Mouse (Mus musculus) brain, embryonic 14.5 days (tissue): ENCODE measurements at regions not wholly inside any gene's neighbourhood (a gene's known extent, or its start where the extent isn't known, plus 50 kb on each side); places are given as distances from the start of the nearest gene placed in this dataset.

Experiments
- CTCF ChIP-seq: fragments of 200-500 bp; IDR thresholded peaks from 2 replicates; pipeline ENCODE4 v1.5.1; 2012; ENCODE audit warnings: inconsistent platforms, mild to moderate bottlenecking, moderate library complexity, borderline replicate concordance; ENCODE audit not compliant: insufficient read depth, insufficient read length; ENCODE audit errors: extremely low read depth
- POLR2A ChIP-seq: fragments of 200-500 bp; IDR thresholded peaks from 2 replicates; pipeline ENCODE4 v1.6.1; 2012; ENCODE audit warnings: mild to moderate bottlenecking, inconsistent platforms, borderline replicate concordance; ENCODE audit not compliant: poor library complexity, insufficient read depth, insufficient read length, severe bottlenecking; ENCODE audit errors: extremely low read depth

DNA sequence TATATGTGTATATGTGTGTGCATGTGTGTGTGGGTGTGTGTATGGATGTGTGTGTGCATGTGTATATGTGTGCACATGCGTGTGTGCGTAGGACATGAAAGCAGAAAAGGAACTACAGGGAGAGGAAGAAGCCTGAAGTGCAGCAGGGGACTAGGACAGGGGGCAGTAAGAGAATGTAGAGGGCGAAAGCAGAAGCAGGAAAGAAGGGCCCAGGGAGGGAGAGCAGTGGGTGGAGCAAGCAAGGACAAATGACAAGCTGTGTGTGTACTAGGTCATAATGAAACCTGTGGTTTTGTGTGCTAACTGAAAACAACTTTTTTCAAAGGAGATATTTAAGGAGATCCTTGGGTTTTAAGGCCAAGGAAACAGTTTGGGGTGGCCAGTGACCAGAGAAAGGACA, 73.4 kb upstream of the Lclat1 start:
- TF ChIP-seq CTCF (no peak), POLR2A (no peak)
